Mouse (Mus musculus) midbrain, embryonic 15.5 days (tissue): ENCODE data around the gene Pheta1. TPM values are rescaled to one million over a fixed set of nuclear protein-coding genes. Genes with fewer than 3 reads are reported as not detected.

ENCODE experiments used
- ATAC-seq: fragments of 200-750 bp; cut with Nextera tagmentation; replicated peaks from 2 replicates; pipeline ENCODE4 v1.8.0; 2017; ENCODE audit warnings: moderate TSS enrichment
- H3K27ac ChIP-seq: fragments of 300-500 bp; sonication (generic); 2 replicates; pipeline ENCODE4 v1.5.1; 2015; ENCODE audit warnings: mild to moderate bottlenecking, inconsistent platforms
- H3K27me3 ChIP-seq: fragments of 300-500 bp; sonication (generic); replicated peaks from 2 replicates; pipeline ENCODE4 v1.6.1; 2015; ENCODE audit warnings: inconsistent platforms
- H3K36me3 ChIP-seq: fragments of 300-500 bp; sonication (generic); replicated peaks from 2 replicates; pipeline ENCODE4 v1.6.1; 2015; ENCODE audit warnings: inconsistent platforms
- H3K4me1 ChIP-seq: fragments of 300-500 bp; sonication (generic); 2 replicates; pipeline ENCODE4 v1.6.1; 2015; ENCODE audit warnings: inconsistent platforms
- H3K4me2 ChIP-seq: fragments of 300-500 bp; sonication (generic); 2 replicates; pipeline ENCODE4 v1.6.1; 2015; ENCODE audit warnings: inconsistent platforms, mild to moderate bottlenecking, moderate library complexity
- H3K4me3 ChIP-seq: fragments of 300-500 bp; sonication (generic); 2 replicates; pipeline ENCODE4 v1.5.1; 2015; ENCODE audit warnings: mild to moderate bottlenecking, inconsistent platforms
- H3K9ac ChIP-seq: fragments of 300-500 bp; sonication (generic); 2 replicates; pipeline ENCODE4 v1.6.1; 2015; ENCODE audit warnings: mild to moderate bottlenecking, inconsistent platforms
- H3K9me3 ChIP-seq: fragments of 300-500 bp; sonication (generic); 2 replicates; pipeline ENCODE4 v1.6.1; 2016; ENCODE audit warnings: inconsistent platforms
- WGBS: fragments of 180-500 bp; shearing (Covaris S2); methylation state at CpG from one replicate; pipeline ENCODE4 v1.1.7; 2015; ENCODE audit warnings: mixed read lengths; 5-methylcytosine and 5-hydroxymethylcytosine counted together
- polyA plus RNA-seq: library from polyadenylated mRNA; unstranded; fragments of >200 nt; fragmentation: Nextera tagmentation; extraction: Ambion mirVana; gene quantifications from 2 replicates; pipeline ENCODE4 v1.2.1, GENCODE M21; 2015

The Pheta1 gene
- polyA plus RNA-seq, 1 experiment from 2014 or later: 55.4 TPM

DNA sequence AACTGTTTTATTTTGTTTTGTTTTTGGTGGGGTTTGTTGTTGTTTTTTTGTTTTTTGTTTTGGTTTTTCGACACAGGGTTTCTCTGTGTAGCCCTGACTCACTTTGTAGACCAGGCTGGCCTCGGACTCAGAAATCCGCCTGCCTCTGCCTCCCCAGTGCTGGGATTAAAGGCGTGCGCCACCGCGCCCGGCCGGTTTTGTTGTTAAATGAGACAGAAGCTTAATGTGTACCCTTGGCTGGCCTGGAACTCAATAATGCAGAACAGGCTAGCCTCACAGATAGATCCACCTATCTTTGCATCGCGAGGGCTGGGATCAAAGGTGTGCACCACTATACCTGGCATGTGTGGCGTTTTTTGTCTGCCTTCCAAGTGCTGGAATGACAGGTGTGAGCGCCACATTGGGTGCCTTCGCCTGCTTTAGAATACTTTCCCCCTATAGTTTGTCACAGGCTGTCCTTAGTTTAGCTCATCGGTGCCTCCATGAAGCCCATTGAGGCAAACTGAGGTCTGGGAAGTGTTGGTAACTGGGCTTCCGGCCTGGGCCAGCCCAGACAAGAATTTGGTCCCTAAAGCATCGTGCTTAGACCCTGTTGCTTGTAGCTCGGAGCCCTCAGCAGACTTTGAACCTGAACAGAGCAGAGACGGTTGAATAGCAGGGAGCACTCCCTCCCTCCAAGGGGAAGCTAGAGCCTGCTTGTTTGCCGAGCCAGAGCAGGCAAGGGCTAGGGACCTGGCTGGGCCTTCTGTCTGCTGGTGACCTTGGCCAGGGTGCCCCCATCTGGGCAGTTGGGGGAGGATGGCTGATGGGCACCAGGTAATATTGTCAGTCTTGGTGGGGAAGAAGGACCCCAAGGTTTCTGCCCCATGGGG is 930 bp downstream of the Pheta1 start:
- H3K9ac ChIP-seq: peak overlapping the region; percentile 75
- H3K4me3 ChIP-seq: peak overlapping the region; percentile 99
- H3K4me1 ChIP-seq: peaks cover 40% of the 10 kb centered on the region
- H3K4me2 ChIP-seq: peak overlapping the region; percentile 58
- H3K36me3 ChIP-seq: peaks cover 21% of the 10 kb centered on the region
- peak overlapping the region; percentile 3; the same call in 1 of the 2 replicates for H3K27ac ChIP-seq
- no peaks in the 10 kb centered on the region for H3K9me3 ChIP-seq
- no peak for ATAC-seq
- H3K27me3 ChIP-seq: peaks cover 6% of the 10 kb centered on the region
- WGBS: 38% methylated on average over 20 of the region's 20 CpGs

DNA sequence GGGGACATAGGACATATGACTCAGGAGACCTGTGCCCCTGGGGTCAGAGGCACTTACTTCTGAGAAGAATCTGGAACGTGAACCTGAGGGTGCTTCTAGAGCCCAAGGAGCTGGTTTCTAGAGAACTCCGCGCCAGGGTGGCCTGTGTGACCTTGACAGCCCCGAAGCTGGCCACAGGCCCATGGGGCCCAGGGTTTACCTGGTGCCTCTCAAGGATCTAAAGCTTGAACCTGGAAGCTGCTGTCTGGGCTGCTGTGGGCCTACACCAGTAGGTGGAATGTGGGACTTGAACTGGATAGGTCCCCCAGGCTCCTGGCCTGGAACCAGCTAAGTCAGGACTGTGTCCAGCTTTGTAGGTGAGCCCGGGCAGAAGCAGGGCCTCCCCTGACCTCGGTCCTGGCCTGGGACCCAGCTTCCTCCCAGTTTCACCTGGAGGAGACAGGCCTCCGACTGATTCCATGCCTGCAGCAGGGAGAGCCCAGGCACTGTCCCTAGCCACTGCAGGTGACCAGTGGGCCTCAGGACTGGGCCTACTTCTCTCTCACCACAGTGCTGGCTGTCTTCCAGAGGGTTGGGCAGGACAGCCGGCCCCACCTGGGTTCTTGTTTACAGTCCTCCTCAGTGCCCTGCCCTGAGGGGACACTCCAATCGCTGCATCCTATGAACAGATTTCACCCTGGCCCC is 4.7 kb downstream of the Pheta1 start:
- 84% methylated on average over 9 of the region's 9 CpGs for WGBS
- ATAC-seq: no peak
- Histone ChIP-seq H3K4me3 (no peak overlapping the region), H3K27ac (0 out of 2 replicates have a peak overlapping the region, but pooled peaks have one; percentile 9), H3K9me3 (no peaks in the 10 kb centered on the region), H3K4me2 (no peak overlapping the region), H3K27me3 (no peaks in the 10 kb centered on the region), H3K9ac (no peak overlapping the region), H3K36me3 (peaks cover 21% of the 10 kb centered on the region), H3K4me1 (peaks cover 36% of the 10 kb centered on the region)

DNA sequence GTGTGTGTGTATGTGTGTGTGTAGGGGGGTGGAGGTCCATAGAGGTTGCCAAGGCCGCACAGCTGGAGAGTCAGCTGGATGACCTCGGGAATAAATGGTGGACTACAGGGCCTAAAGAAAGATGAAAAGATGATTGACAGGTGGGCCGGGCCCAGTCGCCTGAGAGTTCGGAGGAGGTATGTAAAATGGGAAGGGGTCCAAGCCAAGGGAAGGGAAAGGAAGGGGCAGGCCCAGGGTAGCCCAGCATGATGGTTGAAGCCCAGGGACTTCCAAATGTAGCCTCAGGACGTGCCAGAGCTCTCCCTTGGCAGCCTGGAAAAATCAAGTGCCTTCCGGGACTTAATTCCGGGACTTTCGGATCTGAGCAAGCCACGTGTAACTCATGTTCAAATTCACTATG is 6.0 kb downstream of the Pheta1 start:
- whole genome bisulfite sequencing: 48% methylated on average over 10 of the region's 10 CpGs
- no peaks in the 10 kb centered on the region for H3K9me3 ChIP-seq
- H3K4me3 ChIP-seq: no peak overlapping the region
- H3K27me3 ChIP-seq: no peaks in the 10 kb centered on the region
- peaks cover 21% of the 10 kb centered on the region for H3K36me3 ChIP-seq
- H3K9ac ChIP-seq: no peak overlapping the region
- no peak for ATAC-seq
- no peak overlapping the region for H3K27ac ChIP-seq
- H3K4me2 ChIP-seq: no peak overlapping the region
- H3K4me1 ChIP-seq: peaks cover 30% of the 10 kb centered on the region

DNA sequence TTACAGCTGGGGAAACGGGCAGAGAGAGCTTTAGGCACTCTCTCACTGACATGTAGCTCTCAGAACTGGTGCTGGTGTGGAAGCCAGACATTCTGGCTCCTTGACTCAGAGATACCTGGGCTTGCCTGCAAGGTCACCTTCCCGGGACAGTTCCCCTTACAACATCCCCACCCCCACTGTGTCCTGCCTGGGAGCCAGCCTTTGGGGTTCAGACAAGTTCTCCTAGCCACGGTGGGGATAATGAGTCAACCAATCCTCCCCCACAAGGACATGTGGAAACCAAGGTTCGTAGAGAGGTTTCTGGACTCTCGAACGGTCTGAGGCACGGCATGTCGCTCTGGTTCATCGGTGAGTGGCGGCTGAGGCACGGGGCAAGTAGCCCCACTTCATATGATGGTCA is 8.0 kb downstream of the Pheta1 start:
- Histone ChIP-seq H3K4me1 (peaks cover 13% of the 10 kb centered on the region), H3K27ac (no peak overlapping the region), H3K9me3 (no peaks in the 10 kb centered on the region), H3K4me3 (no peak overlapping the region), H3K4me2 (no peak overlapping the region), H3K27me3 (no peaks in the 10 kb centered on the region), H3K9ac (no peak overlapping the region), H3K36me3 (peaks cover 29% of the 10 kb centered on the region)
- no peak for ATAC-seq
- 90% methylated on average over 11 of the region's 11 CpGs for WGBS

DNA sequence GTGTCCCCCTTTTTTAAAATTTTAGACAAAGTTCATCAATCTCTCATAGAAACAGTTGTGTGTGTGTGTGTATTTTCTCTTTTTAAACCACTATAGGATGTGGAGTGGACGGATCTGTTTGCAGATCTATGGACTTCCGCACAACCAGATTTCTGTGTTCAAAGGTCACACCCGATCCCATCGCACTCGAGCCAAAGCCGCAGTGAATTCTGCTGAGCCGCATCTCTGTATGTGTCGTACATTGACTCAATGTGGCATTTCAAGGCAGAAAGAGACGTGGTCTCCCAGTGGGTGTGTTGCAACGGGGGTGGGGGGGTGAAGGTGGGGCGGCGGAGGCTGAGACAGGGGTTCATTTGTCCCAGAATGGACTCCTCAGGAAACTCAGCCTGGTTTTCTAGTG is 9.6 kb downstream of the Pheta1 start:
- Histone ChIP-seq H3K27ac (no peak overlapping the region), H3K9me3 (no peaks in the 10 kb centered on the region), H3K36me3 (peaks cover 15% of the 10 kb centered on the region), H3K9ac (no peak overlapping the region), H3K27me3 (no peaks in the 10 kb centered on the region), H3K4me1 (peaks cover 13% of the 10 kb centered on the region), H3K4me2 (no peak overlapping the region), H3K4me3 (no peak overlapping the region)
- 91% methylated on average over 12 of the region's 12 CpGs for WGBS
- no peak for ATAC-seq

DNA sequence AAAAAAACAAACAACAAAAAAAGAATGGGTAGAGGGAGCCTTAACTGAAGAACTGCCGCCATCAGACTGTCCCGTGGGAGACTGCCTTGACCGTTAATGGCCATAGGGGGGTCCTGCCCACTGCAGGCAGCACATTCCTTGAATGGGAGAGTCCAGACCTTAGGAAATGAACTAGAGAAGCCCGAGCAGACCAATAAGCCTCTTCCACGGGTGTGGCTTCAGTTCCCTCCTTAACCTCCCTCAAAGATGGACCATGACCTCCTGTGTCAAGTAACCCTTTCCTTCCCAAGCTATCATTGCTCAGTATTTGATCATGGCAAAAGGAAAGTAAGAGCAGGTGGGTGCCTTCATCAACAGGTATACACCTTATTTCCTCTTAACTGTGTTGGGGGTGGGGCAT is 13.2 kb downstream of the Pheta1 start:
- Histone ChIP-seq H3K4me3 (no peak overlapping the region), H3K9me3 (no peaks in the 10 kb centered on the region), H3K9ac (no peak overlapping the region), H3K4me1 (no peaks in the 10 kb centered on the region), H3K4me2 (no peak overlapping the region), H3K36me3 (peaks cover 8% of the 10 kb centered on the region; the same call in 1 of the 2 replicates), H3K27ac (no peak overlapping the region), H3K27me3 (no peaks in the 10 kb centered on the region)
- WGBS: 58% methylated on average over 5 of the region's 5 CpGs
- ATAC-seq: no peak

DNA sequence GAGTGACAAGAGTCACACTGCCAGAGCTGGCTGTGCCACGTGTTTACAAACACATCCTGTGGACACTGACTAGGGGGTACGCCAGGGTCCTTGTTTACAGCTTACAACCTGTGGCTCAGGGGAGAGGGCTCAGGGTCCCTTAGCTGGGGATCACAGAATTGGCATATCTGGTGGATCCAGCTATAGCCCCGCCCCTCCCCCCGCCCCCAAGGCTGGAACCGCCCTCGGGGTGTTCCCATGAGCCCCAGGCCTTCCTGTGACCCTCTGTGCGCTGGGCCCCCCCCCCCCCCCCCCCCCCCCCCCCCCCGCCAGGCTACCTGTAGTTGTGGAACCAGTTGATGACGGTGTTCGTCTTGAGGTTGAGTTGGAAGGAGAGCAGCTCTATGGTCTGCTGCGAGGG is 15.5 kb downstream of the Pheta1 start:
- Histone ChIP-seq H3K27me3 (no peaks in the 10 kb centered on the region), H3K4me2 (no peak overlapping the region), H3K9ac (no peak overlapping the region), H3K9me3 (no peaks in the 10 kb centered on the region), H3K27ac (no peak overlapping the region), H3K4me3 (no peak overlapping the region), H3K36me3 (peaks cover 12% of the 10 kb centered on the region; the same call in 1 of the 2 replicates), H3K4me1 (no peaks in the 10 kb centered on the region)
- ATAC-seq: no peak
- WGBS: 21% methylated on average over 4 of the region's 11 CpGs

DNA sequence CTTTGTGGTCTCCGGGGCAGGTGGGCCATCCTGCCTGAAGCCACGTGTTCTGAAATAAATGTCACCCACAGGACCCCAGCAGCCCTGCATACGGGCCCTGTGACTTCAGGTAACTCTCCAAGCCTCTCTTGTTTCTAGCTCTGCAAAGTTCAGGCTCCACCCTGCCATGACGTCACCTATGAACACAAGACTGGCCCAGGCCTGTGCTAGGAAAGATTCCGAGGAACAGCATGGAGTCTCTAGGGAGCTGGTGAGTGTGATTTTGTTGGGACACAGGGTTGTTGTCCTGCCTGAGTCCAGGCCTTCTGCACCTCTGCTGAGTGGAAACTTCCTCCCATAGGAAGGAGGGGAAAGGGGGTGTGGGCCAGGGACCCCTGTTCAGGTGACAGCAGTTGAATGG is 19.2 kb downstream of the Pheta1 start:
- 76% methylated on average over 5 of the region's 5 CpGs for WGBS
- ATAC-seq: no peak
- Histone ChIP-seq H3K36me3 (0 out of 2 replicates have a peak, but pooled peaks cover 9% of the 10 kb centered on the region), H3K9me3 (no peaks in the 10 kb centered on the region), H3K9ac (no peak overlapping the region), H3K4me2 (no peak overlapping the region), H3K27me3 (no peaks in the 10 kb centered on the region), H3K4me3 (no peak overlapping the region), H3K27ac (no peak overlapping the region), H3K4me1 (no peaks in the 10 kb centered on the region)

DNA sequence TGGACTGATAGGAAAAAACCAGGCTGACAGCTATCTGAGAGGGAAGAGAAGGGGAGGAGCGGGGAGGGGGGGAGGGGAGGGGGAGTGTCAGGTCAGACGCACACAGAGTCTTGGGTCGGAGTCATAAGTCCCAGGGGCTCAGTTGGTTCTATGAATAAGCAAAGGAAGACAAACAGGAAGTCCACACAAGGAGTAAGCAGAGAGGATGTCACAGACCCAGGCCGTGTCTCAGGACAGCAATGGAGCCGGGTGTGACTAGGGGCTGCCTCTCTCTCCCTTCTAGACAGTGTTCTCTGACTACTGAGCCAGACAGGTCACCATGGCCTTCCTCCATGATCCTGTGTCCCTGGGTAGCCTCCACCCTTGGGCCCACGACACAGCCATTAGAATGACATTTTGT is 22.0 kb downstream of the Pheta1 start:
- H3K9me3 ChIP-seq: no peaks in the 10 kb centered on the region
- no peaks in the 10 kb centered on the region for H3K27me3 ChIP-seq
- no peak for ATAC-seq
- H3K4me1 ChIP-seq: no peaks in the 10 kb centered on the region
- H3K4me2 ChIP-seq: no peak overlapping the region
- H3K36me3 ChIP-seq: 0 out of 2 replicates have a peak, but pooled peaks cover 9% of the 10 kb centered on the region
- H3K4me3 ChIP-seq: no peak overlapping the region
- H3K9ac ChIP-seq: no peak overlapping the region
- 80% methylated on average over 6 of the region's 6 CpGs for WGBS
- no peak overlapping the region for H3K27ac ChIP-seq

DNA sequence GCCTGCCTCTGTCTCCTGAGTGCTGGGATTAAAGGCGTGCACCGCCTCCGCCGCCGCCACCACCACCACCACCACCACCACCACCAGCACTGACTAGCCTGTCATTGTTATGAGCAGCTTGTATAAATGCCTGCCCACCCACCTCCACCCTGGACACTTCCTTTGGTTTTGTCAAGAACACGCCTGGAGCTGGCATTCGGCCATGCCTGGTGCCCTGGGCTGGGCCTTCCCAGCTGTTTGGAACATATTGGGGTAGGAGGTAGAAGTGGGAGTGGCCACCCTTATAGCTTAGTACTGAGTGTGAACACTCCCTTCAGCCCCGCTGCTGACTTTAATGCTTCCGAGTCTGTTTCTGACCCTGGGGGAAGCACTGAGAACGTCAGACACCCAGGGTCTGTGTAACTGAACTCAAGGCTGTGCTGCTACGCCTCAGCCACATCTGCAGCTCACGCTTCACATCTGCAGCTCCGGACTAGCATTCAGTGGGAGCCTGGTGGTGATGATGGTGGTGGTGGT is 22.8 kb downstream of the Pheta1 start:
- no peaks in the 10 kb centered on the region for H3K9me3 ChIP-seq
- no peak overlapping the region for H3K27ac ChIP-seq
- no peak overlapping the region for H3K4me2 ChIP-seq
- no peak overlapping the region for H3K9ac ChIP-seq
- ATAC-seq: no peak
- peaks cover 9% of the 10 kb centered on the region; the same call in 1 of the 2 replicates for H3K36me3 ChIP-seq
- WGBS: 91% methylated on average over 13 of the region's 13 CpGs
- H3K27me3 ChIP-seq: no peaks in the 10 kb centered on the region
- no peaks in the 10 kb centered on the region for H3K4me1 ChIP-seq
- no peak overlapping the region for H3K4me3 ChIP-seq

DNA sequence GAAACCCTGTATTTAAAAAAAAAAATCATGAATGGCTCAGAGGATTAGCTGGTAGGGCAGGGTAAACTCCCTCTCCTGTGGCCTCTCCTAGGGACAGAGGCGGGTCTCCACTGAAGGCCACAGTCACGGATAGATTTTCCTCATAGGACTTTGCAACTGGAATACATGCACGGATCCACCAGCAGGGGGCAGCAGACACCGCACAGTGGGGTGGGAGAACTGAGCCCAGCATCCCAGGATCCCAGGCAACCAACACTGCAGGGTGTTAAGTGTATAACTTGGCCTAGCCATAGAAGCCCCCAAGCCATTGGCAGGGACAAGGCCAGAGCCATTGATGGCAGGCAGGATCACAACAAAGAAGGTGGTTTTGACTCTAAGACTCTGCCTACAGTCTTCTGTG is 23.4 kb downstream of the Pheta1 start:
- no peaks in the 10 kb centered on the region for H3K4me1 ChIP-seq
- H3K9me3 ChIP-seq: no peaks in the 10 kb centered on the region
- H3K4me3 ChIP-seq: no peak overlapping the region
- no peaks in the 10 kb centered on the region for H3K27me3 ChIP-seq
- H3K36me3 ChIP-seq: peaks cover 9% of the 10 kb centered on the region; the same call in 1 of the 2 replicates
- peak; percentile 63 for ATAC-seq
- 5% methylated on average over 4 of the region's 4 CpGs for WGBS
- no peak overlapping the region for H3K27ac ChIP-seq
- no peak overlapping the region for H3K9ac ChIP-seq
- H3K4me2 ChIP-seq: no peak overlapping the region

DNA sequence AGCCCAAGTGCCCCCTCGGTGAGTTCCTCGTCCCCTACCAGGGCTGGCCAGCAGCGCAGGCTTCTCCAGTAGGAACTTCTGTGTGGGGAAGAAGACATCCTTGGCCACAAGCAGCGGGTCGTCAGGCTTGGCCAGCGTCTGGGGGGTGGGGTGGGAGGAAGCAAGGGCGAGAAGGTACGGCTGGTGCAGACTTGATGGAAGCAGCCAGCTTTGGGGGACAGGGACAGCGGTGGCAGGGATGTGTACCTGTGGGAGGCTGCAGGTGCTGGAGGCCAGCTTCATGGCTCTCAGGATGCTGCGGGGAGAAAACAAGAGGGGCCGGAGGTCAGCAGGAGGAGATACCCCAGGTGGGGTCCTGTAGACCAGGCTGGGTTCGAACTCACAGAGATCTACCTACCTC is 26.3 kb downstream of the Pheta1 start:
- no peak overlapping the region for H3K27ac ChIP-seq
- H3K4me3 ChIP-seq: no peak overlapping the region
- no peak overlapping the region for H3K9ac ChIP-seq
- no peaks in the 10 kb centered on the region for H3K27me3 ChIP-seq
- no peak overlapping the region for H3K4me2 ChIP-seq
- no peaks in the 10 kb centered on the region for H3K4me1 ChIP-seq
- ATAC-seq: no peak
- WGBS: 91% methylated on average over 12 of the region's 12 CpGs
- no peaks in the 10 kb centered on the region; the same call in 1 of the 2 replicates for H3K36me3 ChIP-seq
- no peaks in the 10 kb centered on the region for H3K9me3 ChIP-seq
